Mouse (Mus musculus) cerebellum, adult 2 months (tissue): ENCODE measurements around the gene Stard10.

ENCODE experiments used
- CTCF ChIP-seq: fragments of 200-500 bp; IDR thresholded peaks from 2 replicates; pipeline ENCODE4 v1.5.1; 2011; ENCODE audit warnings: low read depth, mild to moderate bottlenecking, control low read depth, low read length, moderate library complexity, borderline replicate concordance; ENCODE audit not compliant: insufficient read depth
- POLR2A ChIP-seq: fragments of 200-500 bp; IDR thresholded peaks from 2 replicates; pipeline ENCODE4 v1.6.1; 2011; ENCODE audit warnings: low read length, control low read depth, borderline replicate concordance; ENCODE audit not compliant: insufficient read depth

DNA sequence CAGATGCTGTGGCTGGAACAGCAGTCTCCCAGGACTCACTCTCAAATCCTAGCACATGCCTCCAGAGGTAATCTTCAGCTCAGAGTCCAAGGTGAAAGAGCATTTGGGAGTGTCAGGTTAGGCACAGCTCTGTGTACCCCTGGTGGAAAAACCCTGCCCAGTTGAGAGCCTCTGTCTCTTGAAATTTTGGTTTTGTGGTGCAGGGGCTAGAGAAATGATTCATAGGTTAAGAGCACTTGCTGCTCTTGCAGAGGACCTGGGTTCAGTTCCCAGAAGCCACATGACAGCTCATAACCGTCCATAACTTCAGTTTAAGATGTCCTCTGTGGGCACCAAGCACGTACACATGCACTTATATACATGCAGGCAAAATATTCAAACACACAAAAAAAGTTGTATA, 29.1 kb upstream of the Stard10 start:
- TF ChIP-seq CTCF (no peak), POLR2A (no peak)
